Mouse (Mus musculus) gastrocnemius, adult 8-10 months (tissue): ENCODE data around the gene Unc50. TPM values are rescaled to one million over a fixed set of nuclear protein-coding genes. Genes with fewer than 3 reads are reported as not detected.

Experiments used
- DNase-seq, 2 experiments: peaks; one replicate each; pipeline ENCODE4 v3.0.0; 2022; ENCODE audit warnings: low spot score in 2 of 2
- total RNA-seq, 4 experiments: library from RNA; stranded (reverse); gene quantifications; 2 replicates each; pipeline ENCODE4 v1.2.4; 2022

The Unc50 gene
- total RNA-seq, 4 experiments from 2014 or later, result 9.2 to 16.4 (median 15.3) TPM

DNA sequence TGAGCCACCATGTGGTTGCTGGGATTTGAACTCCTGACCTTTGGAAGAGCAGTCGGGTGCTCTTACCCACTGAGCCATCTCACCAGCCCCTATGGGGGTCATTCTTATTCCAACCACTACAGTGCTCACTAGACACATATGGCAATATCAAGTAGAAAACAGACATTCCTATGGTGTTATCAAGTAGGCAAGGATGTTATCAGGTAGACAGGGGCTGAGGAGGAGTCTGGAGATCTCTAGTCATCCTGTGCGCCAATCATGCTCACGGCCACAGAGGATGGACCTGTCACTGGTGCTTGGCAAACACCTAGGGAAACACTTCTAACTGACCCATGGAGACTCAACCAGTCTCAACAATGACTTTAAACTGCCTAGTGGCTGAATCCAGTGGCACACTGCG lies 54.7 kb downstream of the Unc50 start:
- no peak for DNase-seq

- DNase-seq, result no peak
Observed at GRCm38 (mm10) chr1:37486439-37486838, 56.5 kb downstream of the Unc50 start.

DNA sequence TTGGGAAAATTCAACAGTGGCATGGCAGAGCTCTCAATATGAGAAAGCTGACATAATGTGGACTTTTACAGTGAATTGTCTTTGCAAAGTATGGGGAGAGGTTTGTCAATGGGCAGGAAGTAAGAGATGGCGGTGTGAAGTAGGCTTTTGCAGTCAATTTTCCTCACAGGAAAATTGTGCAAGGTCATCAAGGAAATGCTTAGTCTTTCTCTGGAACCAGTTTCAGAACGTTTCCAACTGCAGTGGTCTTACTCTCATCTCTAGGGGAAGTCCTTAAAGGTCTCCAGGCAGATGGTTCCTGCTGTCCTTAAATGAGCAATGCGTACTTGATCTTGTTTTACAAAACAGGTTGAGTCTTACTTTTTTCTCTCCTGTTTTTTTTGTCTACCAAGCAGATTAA lies 57.1 kb downstream of the Unc50 start:
- DNase-seq, result no peak

DNA sequence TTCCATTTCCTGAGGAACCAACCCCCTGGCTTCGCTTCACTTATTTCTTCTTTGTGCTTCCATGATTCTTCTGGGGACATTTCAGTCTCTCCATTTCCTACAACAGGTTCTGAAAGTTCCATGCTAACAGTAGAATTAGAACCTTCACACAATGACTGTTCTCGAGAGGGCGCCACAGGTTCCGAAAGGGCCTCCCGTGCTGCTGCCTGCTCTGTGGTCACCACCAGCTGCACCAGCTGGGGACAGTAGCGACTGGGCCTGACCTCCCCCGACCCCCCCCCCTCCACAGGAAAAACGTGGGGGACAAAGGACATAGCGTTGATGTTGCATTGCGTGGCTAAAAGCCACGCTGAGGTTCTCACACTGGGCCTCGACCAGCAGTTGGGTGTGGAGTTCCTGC lies 58.6 kb downstream of the Unc50 start:
- no peak for DNase-seq

Other genes starting within 250 kb of the Unc50 start
- under 1 TPM; 0.19 to 0.89 (median 0.42) TPM for gene Cnga3, start 215.7 kb upstream of the Unc50 start, total RNA-seq
- 10 to 100 TPM; 20.1 to 24.8 (median 21.7) TPM for gene Inpp4a, start 130.3 kb upstream of the Unc50 start, total RNA-seq
- gene Coa5, start within 50 bp of the Unc50 start, total RNA-seq, result 100 to 1,000 TPM in 2 of 4 experiments, 10 to 100 TPM in 2; 79.7 to 115 (median 95.0) TPM
- gene Mgat4a, start 110.9 kb downstream of the Unc50 start, total RNA-seq, result 1 to 10 TPM; 3.8 to 6.7 (median 4.3) TPM